Mouse (Mus musculus) limb, embryonic 10.5 days (tissue): ENCODE data around the gene Bckdhb. TPM values are rescaled to one million over a fixed set of nuclear protein-coding genes. Genes with fewer than 3 reads are reported as not detected.

ENCODE experiments used
- DNase-seq: peaks from one replicate; pipeline ENCODE4 v3.0.0-alpha.2; 2017; ENCODE audit warnings: low spot score
- H3K27ac ChIP-seq: fragments of 300-500 bp; sonication (generic); 2 replicates; pipeline ENCODE4 v1.5.1; 2016; ENCODE audit warnings: mild to moderate bottlenecking
- H3K27me3 ChIP-seq: fragments of 300-500 bp; sonication (generic); 2 replicates; pipeline ENCODE4 v1.6.1; 2016; ENCODE audit warnings: low read depth, mild to moderate bottlenecking; ENCODE audit not compliant: poor library complexity, severe bottlenecking
- H3K36me3 ChIP-seq: fragments of 300-500 bp; sonication (generic); 2 replicates; pipeline ENCODE4 v1.6.1; 2016; ENCODE audit warnings: mild to moderate bottlenecking, moderate library complexity
- H3K4me1 ChIP-seq: fragments of 300-500 bp; sonication (generic); 2 replicates; pipeline ENCODE4 v1.6.1; 2016
- H3K4me3 ChIP-seq: fragments of 300-500 bp; sonication (generic); 2 replicates; pipeline ENCODE4 v1.5.1; 2016; ENCODE audit warnings: mild to moderate bottlenecking, moderate library complexity
- H3K9me3 ChIP-seq: fragments of 300-500 bp; sonication (generic); replicated peaks from 2 replicates; pipeline ENCODE4 v1.6.1; 2016; ENCODE audit warnings: mild to moderate bottlenecking
- WGBS: fragments of 180-500 bp; shearing (Covaris S2); methylation state at CpG from one replicate; pipeline ENCODE4 v1.1.7; 2016; 5-methylcytosine and 5-hydroxymethylcytosine counted together
- polyA plus RNA-seq: library from polyadenylated mRNA; unstranded; fragments of >200 nt; fragmentation: Nextera tagmentation; extraction: Ambion mirVana; gene quantifications from 2 replicates; pipeline ENCODE4 v1.2.1, GENCODE M21; 2016

The Bckdhb gene
- polyA plus RNA-seq = 68.6 and 68.7 TPM in 2 replicates

GRCm38 (mm10) chr9:83924878-83925687 lies at the start of gene Bckdhb:
TSS of gene Bckdhb (plus strand) at chr9:83925145.
- Histone ChIP-seq H3K27me3 (no peaks in the 10 kb centered on the region), H3K9me3 (no peaks in the 10 kb centered on the region), H3K36me3 (no peaks in the 10 kb centered on the region), H3K27ac (peak within 1 kb of the TSS; percentile 85), H3K4me1 (peaks cover 7% of the 10 kb centered on the region), H3K4me3 (peak within 1 kb of the TSS; percentile 81)
- WGBS = under 1% methylated on average over 46 of the region's 46 CpGs
- DNase-seq = peak; percentile 96

GRCm38 (mm10) chr9:83882191-83882590 lies 42.8 kb upstream of the Bckdhb start:
- DNase-seq = no peak
- Histone ChIP-seq H3K36me3 (peaks cover 13% of the 10 kb centered on the region; the same call in 1 of the 2 replicates), H3K4me3 (no peak overlapping the region), H3K27me3 (no peaks in the 10 kb centered on the region), H3K4me1 (no peaks in the 10 kb centered on the region), H3K9me3 (no peaks in the 10 kb centered on the region), H3K27ac (no peak overlapping the region)
- 86% methylated on average over 6 of the region's 6 CpGs for WGBS

GRCm38 (mm10) chr9:83886149-83886548 lies 38.8 kb upstream of the Bckdhb start:
- Histone ChIP-seq H3K9me3 (no peaks in the 10 kb centered on the region), H3K4me1 (no peaks in the 10 kb centered on the region), H3K27me3 (no peaks in the 10 kb centered on the region), H3K36me3 (0 out of 2 replicates have a peak, but pooled peaks cover 8% of the 10 kb centered on the region), H3K27ac (no peak overlapping the region), H3K4me3 (no peak overlapping the region)
- no peak for DNase-seq

GRCm38 (mm10) chr9:83888214-83888613 lies 36.7 kb upstream of the Bckdhb start:
- DNase-seq = no peak
- Histone ChIP-seq H3K4me3 (no peak overlapping the region), H3K36me3 (0 out of 2 replicates have a peak, but pooled peaks cover 8% of the 10 kb centered on the region), H3K9me3 (no peaks in the 10 kb centered on the region), H3K27ac (no peak overlapping the region), H3K27me3 (no peaks in the 10 kb centered on the region), H3K4me1 (no peaks in the 10 kb centered on the region)
- WGBS = 88% methylated on average over 5 of the region's 5 CpGs

GRCm38 (mm10) chr9:83893073-83893472 lies 31.9 kb upstream of the Bckdhb start:
- Histone ChIP-seq H3K27ac (no peak overlapping the region), H3K27me3 (no peaks in the 10 kb centered on the region), H3K4me1 (no peaks in the 10 kb centered on the region), H3K4me3 (no peak overlapping the region), H3K9me3 (no peaks in the 10 kb centered on the region), H3K36me3 (no peaks in the 10 kb centered on the region)
- 81% methylated on average over 8 of the region's 8 CpGs for WGBS
- DNase-seq = no peak

GRCm38 (mm10) chr9:83893767-83894330 lies 31.1 kb upstream of the Bckdhb start:
- H3K27ac ChIP-seq = no peak overlapping the region
- WGBS = 96% methylated on average over 4 of the region's 4 CpGs
- no peak for DNase-seq
- H3K4me3 ChIP-seq = no peak overlapping the region
- no peaks in the 10 kb centered on the region for H3K9me3 ChIP-seq
- no peaks in the 10 kb centered on the region for H3K27me3 ChIP-seq
- no peaks in the 10 kb centered on the region for H3K36me3 ChIP-seq
- H3K4me1 ChIP-seq = no peaks in the 10 kb centered on the region

GRCm38 (mm10) chr9:83902086-83902485 lies 22.9 kb upstream of the Bckdhb start:
- no peak for DNase-seq
- 89% methylated on average over 2 of the region's 2 CpGs for WGBS
- Histone ChIP-seq H3K27ac (no peak overlapping the region), H3K4me3 (no peak overlapping the region), H3K9me3 (no peaks in the 10 kb centered on the region), H3K4me1 (no peaks in the 10 kb centered on the region), H3K27me3 (no peaks in the 10 kb centered on the region), H3K36me3 (no peaks in the 10 kb centered on the region)

- no peaks in the 10 kb centered on the region for H3K4me1 ChIP-seq
- 78% methylated on average over 4 of the region's 4 CpGs for WGBS
- no peak overlapping the region for H3K4me3 ChIP-seq
- DNase-seq = no peak
- H3K9me3 ChIP-seq = no peaks in the 10 kb centered on the region
- H3K27me3 ChIP-seq = no peaks in the 10 kb centered on the region
- no peak overlapping the region for H3K27ac ChIP-seq
- H3K36me3 ChIP-seq = no peaks in the 10 kb centered on the region
These were observed 19.1 kb upstream of the Bckdhb start for GRCm38 (mm10) chr9:83905820-83906219.

GRCm38 (mm10) chr9:83907017-83907416 lies 17.9 kb upstream of the Bckdhb start:
- Histone ChIP-seq H3K27ac (no peak overlapping the region), H3K36me3 (no peaks in the 10 kb centered on the region), H3K4me3 (no peak overlapping the region), H3K9me3 (no peaks in the 10 kb centered on the region), H3K27me3 (no peaks in the 10 kb centered on the region), H3K4me1 (no peaks in the 10 kb centered on the region)
- no peak for DNase-seq
- WGBS = 72% methylated on average over 3 of the region's 3 CpGs

- DNase-seq = peak; percentile 6
- H3K4me1 ChIP-seq = no peaks in the 10 kb centered on the region
- H3K4me3 ChIP-seq = no peak overlapping the region
- no peaks in the 10 kb centered on the region for H3K9me3 ChIP-seq
- 92% methylated on average over 2 of the region's 2 CpGs for whole genome bisulfite sequencing
- no peaks in the 10 kb centered on the region for H3K36me3 ChIP-seq
- H3K27me3 ChIP-seq = no peaks in the 10 kb centered on the region
- no peak overlapping the region for H3K27ac ChIP-seq
These were observed 15.1 kb upstream of the Bckdhb start for GRCm38 (mm10) chr9:83909836-83910235.

GRCm38 (mm10) chr9:83910926-83911325 lies 14.0 kb upstream of the Bckdhb start:
- Histone ChIP-seq H3K36me3 (no peaks in the 10 kb centered on the region), H3K27ac (no peak overlapping the region), H3K4me3 (no peak overlapping the region), H3K4me1 (no peaks in the 10 kb centered on the region), H3K9me3 (no peaks in the 10 kb centered on the region), H3K27me3 (no peaks in the 10 kb centered on the region)
- WGBS = 91% methylated on average over 2 of the region's 2 CpGs
- DNase-seq = no peak

- Histone ChIP-seq H3K4me1 (peaks cover 7% of the 10 kb centered on the region), H3K36me3 (no peaks in the 10 kb centered on the region), H3K27ac (no peak overlapping the region), H3K27me3 (no peaks in the 10 kb centered on the region), H3K4me3 (no peak overlapping the region), H3K9me3 (no peaks in the 10 kb centered on the region)
- 92% methylated on average over 3 of the region's 3 CpGs for WGBS
- DNase-seq = no peak
These were observed 2.9 kb upstream of the Bckdhb start for GRCm38 (mm10) chr9:83922076-83922475.

- H3K4me3 ChIP-seq = peak overlapping the region; percentile 81
- H3K27ac ChIP-seq = no peak overlapping the region
- no peaks in the 10 kb centered on the region for H3K36me3 ChIP-seq
- H3K9me3 ChIP-seq = no peaks in the 10 kb centered on the region
- H3K4me1 ChIP-seq = peaks cover 7% of the 10 kb centered on the region
- H3K27me3 ChIP-seq = no peaks in the 10 kb centered on the region
- DNase-seq = no peak
- WGBS = 91% methylated on average over 5 of the region's 5 CpGs
These were observed 589 bp upstream of the Bckdhb start for GRCm38 (mm10) chr9:83924356-83924755.
